In the genomic region with DNA sequence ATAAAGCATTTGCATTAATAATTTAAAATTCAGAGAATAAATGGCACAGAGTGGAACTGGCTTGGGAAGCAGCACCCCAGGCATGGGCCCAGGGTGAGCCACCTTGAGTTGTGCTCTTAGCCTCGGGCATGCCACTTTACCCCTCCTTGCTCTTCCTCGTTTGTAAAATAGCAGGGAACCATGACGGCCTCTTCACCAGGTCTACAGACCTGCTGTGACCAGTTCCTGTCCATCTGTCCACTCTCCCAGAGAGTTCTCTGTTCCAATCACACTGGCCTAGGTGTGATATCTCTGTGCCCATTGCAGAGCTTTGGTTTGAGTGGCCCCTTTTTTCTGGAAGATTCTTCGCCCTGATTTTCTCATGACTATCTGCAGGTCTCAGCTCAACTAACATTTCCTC, we compare ENCODE assay signal across 25 mouse cellular contexts.
DNase-seq lines count a peak whose midpoint lies in the region; ATAC-seq and TF ChIP-seq lines count a peak whose summit lies in the region.
"Had no signal": no experiment of that assay in that cellular context is flagged by ENCODE, and none has a peak within 500 bp of the region (broad histone marks: within the 10 kb centered on the region; RNA-seq: fewer than 3 reads in every experiment).

No protein-coding gene starts in this region.

- WGBS in heart, embryonic 16.5 days = 74% methylated on average over 4 of the region's 4 CpGs
- WGBS in hindbrain, embryonic 16.5 days = 76% methylated on average over 4 of the region's 4 CpGs

- intact Hi-C loops in gastrocnemius, adult 2 months (cut with DNase I) = loop anchor here (5.0 kb wide), 1 partner anchor 83 kb away; the partner anchor contains the start of gene 2300009A05Rik
- intact Hi-C loops in heart, postnatal 36 days (cut with DNase I) = no loop called here

- peaks cover 26% of the 10 kb centered on the region for H3K4me1 ChIP-seq in heart, embryonic 16.5 days (ENCODE audit: control insufficient read depth, insufficient read depth, low read length)
- H3K4me1 ChIP-seq in hindbrain, embryonic 16.5 days (ENCODE audit: control insufficient read depth, insufficient read depth, low read depth, low read length) = no peaks in the 10 kb centered on the region
- H3K4me1 ChIP-seq: midbrain, embryonic 15.5 days had no signal

- H3K4me3 ChIP-seq in gastrocnemius, adult 2 months = peak overlapping the region; percentile 32; the same call in 1 of the 2 replicates
- H3K4me3 ChIP-seq in heart, embryonic 16.5 days (ENCODE audit: low read length) = no peak overlapping the region
- H3K4me3 ChIP-seq in hindbrain, embryonic 16.5 days (ENCODE audit: low read length) = no peak overlapping the region
- H3K4me3 ChIP-seq: embryonic facial prominence, embryonic 13.5 days; forebrain, embryonic 10.5 days; kidney, embryonic 15.5 days; limb, embryonic 12.5 days; lung, embryonic 15.5 days; midbrain, embryonic 10.5 days; midbrain, embryonic 15.5 days; neural tube, embryonic 15.5 days had no signal

- TF ChIP-seq CTCF in gastrocnemius, adult 2 months (IDR thresholded peaks at IDR 0.05) = no peak

- peak overlapping the region; percentile 44 for H3K4me2 ChIP-seq in heart, embryonic 16.5 days (ENCODE audit: low read depth, low read length)
- no peak overlapping the region for H3K4me2 ChIP-seq in hindbrain, embryonic 16.5 days (ENCODE audit: low read length)
- H3K4me2 ChIP-seq: embryonic facial prominence, embryonic 13.5 days; heart, embryonic 11.5 days; kidney, embryonic 15.5 days; limb, embryonic 12.5 days; lung, embryonic 15.5 days; midbrain, embryonic 15.5 days; neural tube, embryonic 15.5 days had no signal

- no peak for DNase-seq in gastrocnemius, adult 2 months
- no peak for DNase-seq in gastrocnemius, postnatal 10 days
- DNase-seq in heart, postnatal 36 days = no peak
- peak; percentile 64 to 71 for DNase-seq in cerebellum, adult 18-20 months
- DNase-seq in cerebellum, postnatal 25 days = peak; percentile 66 to 70
- no peak for DNase-seq in left cerebral cortex, adult 9 months (ENCODE audit: low spot score in 2 of 2)
- DNase-seq: adrenal gland, postnatal 10 days; kidney, adult 18-20 months; kidney, postnatal 25 days; retina, postnatal 1 day; right cerebral cortex, postnatal 14 days; thymus, postnatal 14 days had no signal

- peak overlapping the region; percentile 72 for H3K27ac ChIP-seq in gastrocnemius, adult 2 months
- no peak overlapping the region for H3K27ac ChIP-seq in heart, embryonic 16.5 days (ENCODE audit: low read length)
- H3K27ac ChIP-seq in hindbrain, embryonic 16.5 days (ENCODE audit: low read depth, low read length) = no peak overlapping the region
- H3K27ac ChIP-seq: embryonic facial prominence, embryonic 13.5 days; forebrain, embryonic 10.5 days; kidney, embryonic 15.5 days; limb, embryonic 12.5 days; lung, embryonic 15.5 days; midbrain, embryonic 10.5 days; midbrain, embryonic 15.5 days; neural tube, embryonic 15.5 days had no signal

- H3K9me3 ChIP-seq in heart, embryonic 16.5 days (replicated peaks; ENCODE audit: control insufficient read depth, low read length) = no peaks in the 10 kb centered on the region
- H3K9me3 ChIP-seq in hindbrain, embryonic 16.5 days (ENCODE audit: control insufficient read depth, low read length) = no peaks in the 10 kb centered on the region
- H3K9me3 ChIP-seq: embryonic facial prominence, embryonic 13.5 days; forebrain, embryonic 10.5 days; kidney, embryonic 15.5 days; limb, embryonic 12.5 days; lung, embryonic 15.5 days; midbrain, embryonic 10.5 days; midbrain, embryonic 15.5 days; neural tube, embryonic 15.5 days had no signal

- 0 out of 2 replicates have a peak, but pooled peaks cover 4% of the 10 kb centered on the region for H3K36me3 ChIP-seq in heart, embryonic 16.5 days (ENCODE audit: control insufficient read depth, insufficient read depth)
- H3K36me3 ChIP-seq in hindbrain, embryonic 16.5 days (ENCODE audit: control insufficient read depth, insufficient read depth, low read length) = no peaks in the 10 kb centered on the region
- H3K36me3 ChIP-seq: lung, embryonic 15.5 days; midbrain, embryonic 15.5 days; neural tube, embryonic 15.5 days had no signal

- no peak for ATAC-seq in heart, embryonic 16.5 days (replicated peaks; ENCODE audit: extremely low read depth, insufficient read depth, low FRiP score)
- ATAC-seq in hindbrain, embryonic 16.5 days = no peak
- ATAC-seq: forebrain, embryonic 16.5 days; midbrain, embryonic 15.5 days; Patski had no signal

- H3K9ac ChIP-seq in heart, embryonic 16.5 days (ENCODE audit: low read length) = no peak overlapping the region
- H3K9ac ChIP-seq in hindbrain, embryonic 16.5 days (ENCODE audit: low read depth, low read length) = no peak overlapping the region
- H3K9ac ChIP-seq: embryonic facial prominence, embryonic 13.5 days; kidney, embryonic 15.5 days; limb, embryonic 12.5 days; lung, embryonic 15.5 days; midbrain, embryonic 15.5 days; neural tube, embryonic 15.5 days had no signal

- no peaks in the 10 kb centered on the region for H3K27me3 ChIP-seq in heart, embryonic 16.5 days (ENCODE audit: control insufficient read depth, insufficient read depth, low read length)
- H3K27me3 ChIP-seq in hindbrain, embryonic 16.5 days (replicated peaks; ENCODE audit: control insufficient read depth, insufficient read depth, low read length) = no peaks in the 10 kb centered on the region
- H3K27me3 ChIP-seq: embryonic facial prominence, embryonic 13.5 days; kidney, embryonic 15.5 days; limb, embryonic 12.5 days; lung, embryonic 15.5 days; midbrain, embryonic 15.5 days; neural tube, embryonic 15.5 days; Patski had no signal

Comparison
In these comparisons a context has a peak if more than half of its experiments do, and no peak if none do; other contexts are left out.
1. DNase-seq: peak in cerebellum, adult 18-20 months (2 of 2) and cerebellum, postnatal 25 days (2 of 2); none in gastrocnemius, adult 2 months (single experiment), gastrocnemius, postnatal 10 days (single experiment), heart, postnatal 36 days (0 of 2) and left cerebral cortex, adult 9 months (0 of 2).